Comparison of ENCODE assay signal across 8 mouse cellular contexts in the genomic region with DNA sequence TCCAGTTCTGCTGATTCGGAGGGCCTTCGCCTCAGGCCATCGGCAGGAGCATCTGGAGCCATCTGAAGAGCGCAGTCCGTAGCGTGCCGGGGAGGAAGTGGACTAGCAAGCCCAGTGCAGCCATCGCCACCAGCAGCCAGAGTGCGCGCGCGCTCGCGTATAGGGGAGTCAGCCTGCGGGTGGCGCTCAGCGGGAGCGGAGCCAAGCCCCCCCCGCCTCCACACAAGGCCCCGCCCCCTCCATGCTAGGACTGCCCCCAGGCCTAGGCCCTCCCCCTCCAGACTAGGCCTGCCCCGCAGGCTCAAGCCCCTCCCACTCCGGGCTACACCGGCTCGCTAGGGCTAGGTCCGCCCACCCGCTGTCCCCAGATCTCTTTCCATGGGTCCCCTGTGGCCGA. TPM values are rescaled to one million over a fixed set of nuclear protein-coding genes. Genes with fewer than 3 reads are reported as not detected.
DNase-seq lines count a peak whose midpoint lies in the region; ATAC-seq and TF ChIP-seq lines count a peak whose summit lies in the region.

No protein-coding gene starts in this region.

- H3K79me2 ChIP-seq in heart, adult 2 months (replicated peaks; ENCODE audit: control insufficient read depth, insufficient read depth, low read length): no peaks in the 10 kb centered on the region
- H3K79me2 ChIP-seq in liver, adult 2 months (ENCODE audit: control insufficient read depth, insufficient read depth, low read length): no peaks in the 10 kb centered on the region

- H3K9me3 ChIP-seq in embryonic facial prominence, embryonic 13.5 days: no peaks in the 10 kb centered on the region

- no peak for TF ChIP-seq EP300 in heart, adult 2 months (IDR thresholded peaks at IDR 0.05; ENCODE audit: insufficient read depth, low read depth, low read length)

- peak; percentile 84 for ATAC-seq in embryonic facial prominence, embryonic 13.5 days (ENCODE audit: insufficient number of reproducible peaks, insufficient read depth, low FRiP score, low TSS enrichment, low read depth)

- under 1% methylated on average over 26 of the region's 27 CpGs for WGBS in embryonic facial prominence, embryonic 13.5 days
- WGBS in heart, adult 2 months: 3% methylated on average over 27 of the region's 27 CpGs
- 1% methylated on average over 25 of the region's 27 CpGs for WGBS in kidney, adult 2 months
- WGBS in liver, adult 2 months: 3% methylated on average over 27 of the region's 27 CpGs

- peaks cover 17% of the 10 kb centered on the region for H3K4me1 ChIP-seq in embryonic facial prominence, embryonic 13.5 days
- H3K4me1 ChIP-seq in heart, adult 2 months (ENCODE audit: control insufficient read depth, insufficient read depth, low read length): peaks cover 3% of the 10 kb centered on the region
- peaks cover 8% of the 10 kb centered on the region for H3K4me1 ChIP-seq in kidney, adult 2 months (ENCODE audit: control insufficient read depth, insufficient read depth, low read length)
- peaks cover 8% of the 10 kb centered on the region; the same call in 1 of the 2 replicates for H3K4me1 ChIP-seq in liver, adult 2 months (ENCODE audit: control insufficient read depth, insufficient read depth, low read length)

- H3K4me2 ChIP-seq in embryonic facial prominence, embryonic 13.5 days: peak overlapping the region; percentile 93

- peaks cover 39% of the 10 kb centered on the region for H3K36me3 ChIP-seq in embryonic facial prominence, embryonic 13.5 days
- H3K36me3 ChIP-seq in heart, adult 2 months (ENCODE audit: control insufficient read depth, insufficient read depth, low read length): no peaks in the 10 kb centered on the region
- peaks cover 3% of the 10 kb centered on the region; the same call in 1 of the 2 replicates for H3K36me3 ChIP-seq in kidney, adult 2 months (ENCODE audit: control insufficient read depth, insufficient read depth, low read length)
- H3K36me3 ChIP-seq in liver, adult 2 months (ENCODE audit: control insufficient read depth, insufficient read depth, low read length): peaks cover 5% of the 10 kb centered on the region; the same call in 1 of the 2 replicates

- peak; percentile 96 for DNase-seq in 416B (ENCODE audit: low read depth)
- DNase-seq in adrenal gland, postnatal 36 days: peak; percentile 94 to 98
- DNase-seq in heart, adult 2 months: peak; percentile 89 to 92
- peak; percentile 95 for DNase-seq in kidney, adult 2 months
- peak; percentile 74 for DNase-seq in liver, adult 2 months (ENCODE audit: extremely low read depth, low read depth, low spot score)
- peak; percentile 72 to 84 for DNase-seq in monocyte, adult 2 months (ENCODE audit: low read depth in 1 of 2, low spot score in 2 of 2)
- DNase-seq in spleen, postnatal 10 days (ENCODE audit: low spot score in 2 of 2): peak; percentile 79 to 95

- no peak overlapping the region for H3K27ac ChIP-seq in embryonic facial prominence, embryonic 13.5 days
- peak overlapping the region; percentile 18 for H3K27ac ChIP-seq in heart, adult 2 months
- H3K27ac ChIP-seq in kidney, adult 2 months (ENCODE audit: insufficient read depth, low read depth, low read length): no peak overlapping the region
- no peak overlapping the region for H3K27ac ChIP-seq in liver, adult 2 months (replicated peaks; ENCODE audit: insufficient read depth, low read depth, low read length)

- TF ChIP-seq CTCF in heart, adult 2 months (IDR thresholded peaks at IDR 0.05): peak; percentile 77
- TF ChIP-seq CTCF in kidney, adult 2 months (conservative IDR thresholded peaks at IDR 0.05; ENCODE audit: insufficient read depth, insufficient read length, low read depth, low read length): peak; percentile 49
- TF ChIP-seq CTCF in liver, adult 2 months (IDR thresholded peaks at IDR 0.05; ENCODE audit: low read depth, low read length): peak; percentile 69

- peak overlapping the region; percentile 65 for H3K4me3 ChIP-seq in embryonic facial prominence, embryonic 13.5 days
- peak overlapping the region; percentile 81 for H3K4me3 ChIP-seq in heart, adult 2 months
- H3K4me3 ChIP-seq in kidney, adult 2 months (ENCODE audit: insufficient read depth, low read depth, low read length): peak overlapping the region; percentile 77
- peak overlapping the region; percentile 83 for H3K4me3 ChIP-seq in liver, adult 2 months (ENCODE audit: insufficient read depth, low read depth, low read length)

- intact Hi-C loops in heart, adult 2 months (cut with DNase I): loop anchor here (2.0 kb wide), 3 partner anchors 26 to 128 kb away; no protein-coding TSS in a partner anchor

- peak overlapping the region; percentile 76 for H3K9ac ChIP-seq in embryonic facial prominence, embryonic 13.5 days
- peak overlapping the region; percentile 65 for H3K9ac ChIP-seq in heart, adult 2 months (ENCODE audit: low read depth, low read length)
- H3K9ac ChIP-seq in liver, adult 2 months (ENCODE audit: low read depth, low read length): peak overlapping the region; percentile 73

- TF ChIP-seq POLR2A in heart, adult 2 months (IDR thresholded peaks at IDR 0.05; ENCODE audit: insufficient read depth, low read depth, low read length): no peak
- no peak for TF ChIP-seq POLR2A in kidney, adult 2 months (IDR thresholded peaks at IDR 0.05; ENCODE audit: low read depth, low read length)
- 0 out of 2 replicates have a peak, but pooled peaks have one; percentile 5 for TF ChIP-seq POLR2A in liver, adult 2 months (IDR thresholded peaks at IDR 0.05; ENCODE audit: extremely low read depth, insufficient read depth, low read length)

- H3K27me3 ChIP-seq in embryonic facial prominence, embryonic 13.5 days: peaks cover 45% of the 10 kb centered on the region
- H3K27me3 ChIP-seq in heart, adult 2 months (ENCODE audit: control insufficient read depth, insufficient read depth, low read length): no peaks in the 10 kb centered on the region
- H3K27me3 ChIP-seq in kidney, adult 2 months (replicated peaks; ENCODE audit: control insufficient read depth, insufficient read depth, low read length): no peaks in the 10 kb centered on the region
- no peaks in the 10 kb centered on the region for H3K27me3 ChIP-seq in liver, adult 2 months (ENCODE audit: control insufficient read depth, insufficient read depth, low read length)

RNA-seq across cellular contexts. Expression of gene Ltc4s, which starts 1.9 kb away (rescaled TPM):
- 10 to 100 TPM; 10.5 to 23.5 TPM for total RNA-seq in adrenal gland, postnatal 36 days (2021)
- 1.7 and 1.8 TPM in 2 replicates for polyA plus RNA-seq in embryonic facial prominence, embryonic 13.5 days (2015; fragmentation: Nextera tagmentation; extraction: Ambion mirVana)
- 1 to 10 TPM; 8.8 to 10.0 TPM for total RNA-seq in heart, adult 2 months (2021)
- polyA plus RNA-seq in heart, adult 2 months (2012; rRNA removed): 16.2 and 18.1 TPM in 2 replicates
- polyA plus RNA-seq in kidney, adult 2 months (2012; rRNA removed): 33.8 and 46.3 TPM in 2 replicates
- 0.27 and 0.28 TPM in 2 replicates for total RNA-seq in liver, adult 2 months (2014; rRNA removed)
- 2.1 and 3.2 TPM in 2 replicates for polyA plus RNA-seq in liver, adult 2 months (2012; rRNA removed)

RNA-seq across cellular contexts. Expression of gene Mgat4b, which starts 25.8 kb away (rescaled TPM):
- total RNA-seq in adrenal gland, postnatal 36 days (2021): 100 to 1,000 TPM; 116 to 149 TPM
- polyA plus RNA-seq in embryonic facial prominence, embryonic 13.5 days (2015; fragmentation: Nextera tagmentation; extraction: Ambion mirVana): 15.8 and 21.5 TPM in 2 replicates
- 10 to 100 TPM; 78.6 to 82.0 TPM for total RNA-seq in heart, adult 2 months (2021)
- 53.8 and 56.7 TPM in 2 replicates for polyA plus RNA-seq in heart, adult 2 months (2012; rRNA removed)
- 85.4 and 105 TPM in 2 replicates for polyA plus RNA-seq in kidney, adult 2 months (2012; rRNA removed)
- total RNA-seq in liver, adult 2 months (2014; rRNA removed): 9.8 and 16.5 TPM in 2 replicates
- polyA plus RNA-seq in liver, adult 2 months (2012; rRNA removed): 26.3 and 28.8 TPM in 2 replicates

RNA-seq across cellular contexts. Expression of gene Sqstm1, which starts 25.9 kb away (rescaled TPM):
- total RNA-seq in adrenal gland, postnatal 36 days (2021): 100 to 1,000 TPM; 862 to 881 TPM
- polyA plus RNA-seq in embryonic facial prominence, embryonic 13.5 days (2015; fragmentation: Nextera tagmentation; extraction: Ambion mirVana): 193 and 206 TPM in 2 replicates
- 100 to 1,000 TPM; 298 to 421 TPM for total RNA-seq in heart, adult 2 months (2021)
- 200 and 225 TPM in 2 replicates for polyA plus RNA-seq in heart, adult 2 months (2012; rRNA removed)
- 337 and 344 TPM in 2 replicates for polyA plus RNA-seq in kidney, adult 2 months (2012; rRNA removed)
- total RNA-seq in liver, adult 2 months (2014; rRNA removed): 252 and 333 TPM in 2 replicates
- 254 and 299 TPM in 2 replicates for polyA plus RNA-seq in liver, adult 2 months (2012; rRNA removed)

RNA-seq across cellular contexts. Expression of gene Maml1, which starts 55.6 kb away (rescaled TPM):
- total RNA-seq in adrenal gland, postnatal 36 days (2021): 10 to 100 TPM; 24.7 to 26.0 TPM
- 7.1 and 8.1 TPM in 2 replicates for polyA plus RNA-seq in embryonic facial prominence, embryonic 13.5 days (2015; fragmentation: Nextera tagmentation; extraction: Ambion mirVana)
- total RNA-seq in heart, adult 2 months (2021): 10 to 100 TPM in 1 of 2 experiments, 1 to 10 TPM in 1; 9.7 to 10.7 TPM
- polyA plus RNA-seq in heart, adult 2 months (2012; rRNA removed): 6.6 and 7.4 TPM in 2 replicates
- 10.9 and 12.5 TPM in 2 replicates for polyA plus RNA-seq in kidney, adult 2 months (2012; rRNA removed)
- 3.1 and 4.0 TPM in 2 replicates for total RNA-seq in liver, adult 2 months (2014; rRNA removed)
- polyA plus RNA-seq in liver, adult 2 months (2012; rRNA removed): 7.2 and 8.3 TPM in 2 replicates
